Comparison of ENCODE assay signal across 8 mouse cellular contexts in genomic region chr10:67636569-67636968, GRCm38 (mm10).
DNase-seq lines count a peak whose midpoint lies in the region; ATAC-seq and TF ChIP-seq lines count a peak whose summit lies in the region.

No protein-coding gene starts in this region.

- H3K9ac ChIP-seq in liver, embryonic 12.5 days: no peak overlapping the region

- 0 out of 2 replicates have a peak, but pooled peaks cover 5% of the 10 kb centered on the region for H3K9me3 ChIP-seq in hindbrain, embryonic 10.5 days
- no peaks in the 10 kb centered on the region for H3K9me3 ChIP-seq in liver, embryonic 12.5 days (replicated peaks)

- 0 out of 2 replicates have a peak, but pooled peaks cover 7% of the 10 kb centered on the region for H3K27me3 ChIP-seq in hindbrain, embryonic 10.5 days (ENCODE audit: insufficient read depth, poor library complexity, severe bottlenecking)
- no peaks in the 10 kb centered on the region for H3K27me3 ChIP-seq in liver, embryonic 12.5 days (replicated peaks)
- no peaks in the 10 kb centered on the region for H3K27me3 ChIP-seq in cerebellum, adult 2 months (ENCODE audit: control insufficient read depth, insufficient read depth, low read length)

- H3K36me3 ChIP-seq in hindbrain, embryonic 10.5 days: no peaks in the 10 kb centered on the region
- H3K36me3 ChIP-seq in liver, embryonic 12.5 days: no peaks in the 10 kb centered on the region

- peaks cover 9% of the 10 kb centered on the region for H3K4me1 ChIP-seq in hindbrain, embryonic 10.5 days (replicated peaks)
- H3K4me1 ChIP-seq in liver, embryonic 12.5 days: no peaks in the 10 kb centered on the region
- no peaks in the 10 kb centered on the region for H3K4me1 ChIP-seq in cerebellum, adult 2 months (ENCODE audit: control insufficient read depth, insufficient read depth, low read length)

- DNase-seq in T-cell, adult 2 months (ENCODE audit: low spot score): peak; percentile 71
- peak; percentile 40 for DNase-seq in embryo, embryonic 10 days (ENCODE audit: low spot score)
- peak; percentile 30 for DNase-seq in hindbrain, embryonic 10.5 days (ENCODE audit: low spot score)
- DNase-seq in naive thymus-derived CD4-positive, alpha-beta T cell, adult 2 months (ENCODE audit: low read depth): peak; percentile 85
- peak; percentile 89 for DNase-seq in thymus, postnatal 4 days
- DNase-seq in cerebellum, adult 2 months: no peak
- no peak for DNase-seq in layer of hippocampus, postnatal 36 days

- H3K4me2 ChIP-seq in liver, embryonic 12.5 days: peak overlapping the region; percentile 57

- TF ChIP-seq POLR2A in cerebellum, adult 2 months (IDR thresholded peaks at IDR 0.05; ENCODE audit: borderline replicate concordance, insufficient read depth, low read length): no peak

- TF ChIP-seq CTCF in cerebellum, adult 2 months (IDR thresholded peaks at IDR 0.05; ENCODE audit: borderline replicate concordance, insufficient read depth, low read depth, low read length): no peak

- WGBS in hindbrain, embryonic 10.5 days: 6% methylated on average over 13 of the region's 13 CpGs
- 4% methylated on average over 13 of the region's 13 CpGs for WGBS in liver, embryonic 12.5 days (ENCODE audit: insufficient replicate concordance)
- WGBS in cerebellum, adult 2 months: 6% methylated on average over 13 of the region's 13 CpGs

- ATAC-seq in liver, embryonic 12.5 days: no peak

- peak overlapping the region; percentile 38 for H3K4me3 ChIP-seq in hindbrain, embryonic 10.5 days
- peak overlapping the region; percentile 32 for H3K4me3 ChIP-seq in liver, embryonic 12.5 days
- H3K4me3 ChIP-seq in cerebellum, adult 2 months (replicated peaks; ENCODE audit: insufficient read depth, low read depth, low read length): no peak overlapping the region

- no peak overlapping the region for H3K27ac ChIP-seq in hindbrain, embryonic 10.5 days
- no peak overlapping the region for H3K27ac ChIP-seq in liver, embryonic 12.5 days
- H3K27ac ChIP-seq in cerebellum, adult 2 months (ENCODE audit: insufficient read depth, low read length): no peak overlapping the region

Comparison
In these comparisons a context has a peak if more than half of its experiments do, and no peak if none do; other contexts are left out.
1. DNase-seq: peak in T-cell, adult 2 months (single experiment), embryo, embryonic 10 days (single experiment), hindbrain, embryonic 10.5 days (single experiment), naive thymus-derived CD4-positive, alpha-beta T cell, adult 2 months (single experiment) and thymus, postnatal 4 days (single experiment); none in cerebellum, adult 2 months (0 of 2) and layer of hippocampus, postnatal 36 days (0 of 2).